Mouse (Mus musculus) ES-Bruce4 (cell line): Measurements from ENCODE around the gene Ccdc61. TPM values are rescaled to one million over a fixed set of nuclear protein-coding genes. Genes with fewer than 3 reads are reported as not detected.

Source experiments
- H3K27ac ChIP-seq: 2 replicates; pipeline ENCODE4 v1.5.1; 2012; ENCODE audit warnings: low read length, inconsistent platforms; ENCODE audit not compliant: insufficient read depth
- H3K27me3 ChIP-seq: 2 replicates; pipeline ENCODE4 v1.6.1; 2012; ENCODE audit warnings: mild to moderate bottlenecking, low read length, inconsistent platforms; ENCODE audit not compliant: control insufficient read depth, poor library complexity, insufficient read depth, severe bottlenecking
- H3K36me3 ChIP-seq: 2 replicates; pipeline ENCODE4 v1.6.1; 2012; ENCODE audit warnings: inconsistent platforms, mild to moderate bottlenecking, low read length, moderate library complexity; ENCODE audit not compliant: control insufficient read depth, poor library complexity, insufficient read depth, severe bottlenecking
- H3K4me1 ChIP-seq: one replicate; pipeline ENCODE4 v1.8.1; 2011; ENCODE audit warnings: low read length; ENCODE audit not compliant: control insufficient read depth, insufficient read depth
- H3K4me3 ChIP-seq: 2 replicates; pipeline ENCODE4 v1.5.1; 2011; ENCODE audit warnings: low read depth, mild to moderate bottlenecking, low read length
- H3K9ac ChIP-seq: 2 replicates; pipeline ENCODE4 v1.6.1; 2012; ENCODE audit warnings: low read depth, mild to moderate bottlenecking, inconsistent platforms; ENCODE audit not compliant: poor library complexity, severe bottlenecking
- H3K9me3 ChIP-seq: replicated peaks from 2 replicates; pipeline ENCODE4 v1.6.1; 2012; ENCODE audit warnings: mild to moderate bottlenecking, low read length, inconsistent platforms; ENCODE audit not compliant: control insufficient read depth, poor library complexity, insufficient read depth, severe bottlenecking
- CTCF ChIP-seq: IDR thresholded peaks from one replicate; pipeline ENCODE4 v1.8.1; 2011; ENCODE audit warnings: low read depth, low read length
- EP300 ChIP-seq: IDR thresholded peaks from 2 replicates; pipeline ENCODE4 v1.6.1; 2011; ENCODE audit warnings: low read depth, low read length; ENCODE audit not compliant: insufficient read depth
- POLR2A ChIP-seq: IDR thresholded peaks from one replicate; pipeline ENCODE4 v1.8.1; 2011; ENCODE audit warnings: low read length; ENCODE audit not compliant: insufficient read depth
- polyA plus RNA-seq: library from polyadenylated mRNA; stranded (reverse); fragments of >200 nt; gene quantifications from 2 replicates; pipeline ENCODE4 v1.2.4, GENCODE M21; 2011; ENCODE audit warnings: low read depth; ENCODE audit not compliant: missing spikeins, insufficient read depth, insufficient read length

Gene Ccdc61
- polyA plus RNA-seq, 1 experiment: 39.9 TPM

- Histone ChIP-seq H3K4me1 (peaks cover 7% of the 10 kb centered on the region), H3K27me3 (0 out of 2 replicates have a peak, but pooled peaks cover 2% of the 10 kb centered on the region), H3K9ac (no peak overlapping the region), H3K27ac (no peak overlapping the region), H3K9me3 (no peaks in the 10 kb centered on the region), H3K36me3 (no peaks in the 10 kb centered on the region), H3K4me3 (no peak overlapping the region)
- no peak for TF ChIP-seq CTCF
- no peak for TF ChIP-seq EP300
- TF ChIP-seq POLR2A: no peak
Measured at GRCm38 (mm10) chr7:18922807-18923206, 12.6 kb upstream of the Ccdc61 start.

- Histone ChIP-seq H3K4me3 (peak overlapping the region; percentile 29), H3K27me3 (0 out of 2 replicates have a peak, but pooled peaks cover 2% of the 10 kb centered on the region), H3K9ac (0 out of 2 replicates have a peak overlapping the region, but pooled peaks have one; percentile 20), H3K4me1 (peaks cover 7% of the 10 kb centered on the region), H3K27ac (no peak overlapping the region), H3K36me3 (no peaks in the 10 kb centered on the region), H3K9me3 (no peaks in the 10 kb centered on the region)
- TF ChIP-seq POLR2A (peak; percentile 53), EP300 (no peak), CTCF (no peak)
Measured at GRCm38 (mm10) chr7:18921069-18921468, 10.9 kb upstream of the Ccdc61 start.

- Histone ChIP-seq H3K27me3 (no peaks in the 10 kb centered on the region), H3K36me3 (no peaks in the 10 kb centered on the region), H3K4me3 (no peak overlapping the region), H3K27ac (no peak overlapping the region), H3K9ac (no peak overlapping the region), H3K4me1 (peaks cover 4% of the 10 kb centered on the region), H3K9me3 (no peaks in the 10 kb centered on the region)
- TF ChIP-seq EP300: no peak
- no peak for TF ChIP-seq POLR2A
- no peak for TF ChIP-seq CTCF
Measured at GRCm38 (mm10) chr7:18917931-18918330, 7.7 kb upstream of the Ccdc61 start.

GRCm38 (mm10) chr7:18916254-18916653 is 6.0 kb upstream of the Ccdc61 start:
- H3K36me3 ChIP-seq: no peaks in the 10 kb centered on the region
- no peak overlapping the region for H3K27ac ChIP-seq
- H3K4me3 ChIP-seq: no peak overlapping the region
- TF ChIP-seq POLR2A: no peak
- peak; percentile 48 for TF ChIP-seq CTCF
- TF ChIP-seq EP300: no peak
- H3K9me3 ChIP-seq: no peaks in the 10 kb centered on the region
- no peak overlapping the region for H3K9ac ChIP-seq
- no peaks in the 10 kb centered on the region for H3K27me3 ChIP-seq
- peaks cover 4% of the 10 kb centered on the region for H3K4me1 ChIP-seq

- H3K27me3 ChIP-seq: no peaks in the 10 kb centered on the region
- no peak overlapping the region for H3K27ac ChIP-seq
- no peaks in the 10 kb centered on the region for H3K9me3 ChIP-seq
- peaks cover 2% of the 10 kb centered on the region for H3K4me1 ChIP-seq
- peak overlapping the region; percentile 78 for H3K4me3 ChIP-seq
- H3K36me3 ChIP-seq: no peaks in the 10 kb centered on the region
- peak overlapping the region; percentile 83 for H3K9ac ChIP-seq
- no peak for TF ChIP-seq POLR2A
- no peak for TF ChIP-seq EP300
- no peak for TF ChIP-seq CTCF
Measured at GRCm38 (mm10) chr7:18909797-18910196, 418 bp downstream of the Ccdc61 start.

- Histone ChIP-seq H3K27me3 (no peaks in the 10 kb centered on the region), H3K27ac (peak overlapping the region; percentile 66), H3K4me1 (peaks cover 2% of the 10 kb centered on the region), H3K4me3 (peak overlapping the region; percentile 18; the same call in 1 of the 2 replicates), H3K36me3 (no peaks in the 10 kb centered on the region), H3K9ac (no peak overlapping the region), H3K9me3 (no peaks in the 10 kb centered on the region)
- TF ChIP-seq CTCF: no peak
- peak; percentile 62; the same call in 1 of the 2 replicates for TF ChIP-seq EP300
Measured at GRCm38 (mm10) chr7:18904971-18905370, 5.2 kb downstream of the Ccdc61 start.
